Mouse (Mus musculus) stomach, embryonic 15.5 days (tissue): ENCODE data around the gene Spa17. TPM values are rescaled to one million over a fixed set of nuclear protein-coding genes. Genes with fewer than 3 reads are reported as not detected.
A peak's percentile ranks its signal among the peaks of the same experiment; 100 is the strongest.

Source experiments
- ATAC-seq: fragments of 200-750 bp; cut with Nextera tagmentation; 2 replicates; pipeline ENCODE4 v1.8.0; 2017; ENCODE audit warnings: low read depth, moderate number of reproducible peaks, moderate TSS enrichment; ENCODE audit not compliant: insufficient read depth, low FRiP score
- H3K27ac ChIP-seq: fragments of 300-500 bp; sonication (generic); 2 replicates; pipeline ENCODE4 v1.5.1; 2015; ENCODE audit warnings: mild to moderate bottlenecking, inconsistent platforms
- H3K27me3 ChIP-seq: fragments of 300-500 bp; sonication (generic); replicated peaks from 2 replicates; pipeline ENCODE4 v1.6.1; 2015; ENCODE audit warnings: inconsistent platforms
- H3K36me3 ChIP-seq: fragments of 300-500 bp; sonication (generic); 2 replicates; pipeline ENCODE4 v1.6.1; 2015; ENCODE audit warnings: inconsistent platforms
- H3K4me1 ChIP-seq: fragments of 300-500 bp; sonication (generic); 2 replicates; pipeline ENCODE4 v1.6.1; 2015; ENCODE audit warnings: inconsistent platforms
- H3K4me2 ChIP-seq: fragments of 300-500 bp; sonication (generic); 2 replicates; pipeline ENCODE4 v1.6.1; 2015; ENCODE audit warnings: mild to moderate bottlenecking, inconsistent platforms
- H3K4me3 ChIP-seq: fragments of 300-500 bp; sonication (generic); replicated peaks from 2 replicates; pipeline ENCODE4 v1.5.1; 2015; ENCODE audit warnings: inconsistent platforms
- H3K9ac ChIP-seq: fragments of 300-500 bp; sonication (generic); 2 replicates; pipeline ENCODE4 v1.6.1; 2015; ENCODE audit warnings: inconsistent platforms
- H3K9me3 ChIP-seq: fragments of 300-500 bp; sonication (generic); 2 replicates; pipeline ENCODE4 v1.6.1; 2016; ENCODE audit warnings: inconsistent platforms
- WGBS: fragments of 180-500 bp; shearing (Covaris S2); methylation state at CpG from one replicate; pipeline ENCODE4 v1.1.7; 2015; 5-methylcytosine and 5-hydroxymethylcytosine counted together
- polyA plus RNA-seq: library from polyadenylated mRNA; unstranded; fragments of >200 nt; fragmentation: Nextera tagmentation; extraction: Ambion mirVana; gene quantifications from 2 replicates; pipeline ENCODE4 v1.2.1, GENCODE M21; 2015

Gene Spa17
- polyA plus RNA-seq, 1 experiment from 2014 or later: 4.1 TPM

DNA sequence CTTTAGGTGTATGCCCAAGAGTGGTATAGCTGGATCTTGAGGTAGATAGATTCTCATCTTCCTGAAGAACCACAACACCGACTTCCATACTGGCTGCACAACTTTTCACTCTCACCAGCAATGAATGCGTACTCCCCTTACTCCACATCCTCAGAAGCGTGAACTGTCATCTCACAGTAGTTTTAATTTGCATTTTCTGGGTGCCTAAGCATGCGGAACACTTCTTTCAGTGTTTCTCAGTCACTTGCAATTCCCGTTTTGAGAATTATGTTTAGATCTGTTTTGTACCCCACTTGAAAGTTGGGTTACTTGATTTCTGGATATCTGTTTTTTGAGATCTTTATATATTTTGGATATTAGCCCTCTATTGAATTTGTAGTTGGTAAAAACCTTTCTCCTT, 29.9 kb downstream of the Spa17 start:
- no peak overlapping the region for H3K4me2 ChIP-seq
- no peaks in the 10 kb centered on the region for H3K36me3 ChIP-seq
- no peak overlapping the region for H3K9ac ChIP-seq
- no peaks in the 10 kb centered on the region for H3K4me1 ChIP-seq
- WGBS: 89% methylated on average over 5 of the region's 5 CpGs
- no peaks in the 10 kb centered on the region for H3K27me3 ChIP-seq
- H3K9me3 ChIP-seq: no peaks in the 10 kb centered on the region
- no peak for ATAC-seq
- no peak overlapping the region for H3K4me3 ChIP-seq
- no peak overlapping the region for H3K27ac ChIP-seq

DNA sequence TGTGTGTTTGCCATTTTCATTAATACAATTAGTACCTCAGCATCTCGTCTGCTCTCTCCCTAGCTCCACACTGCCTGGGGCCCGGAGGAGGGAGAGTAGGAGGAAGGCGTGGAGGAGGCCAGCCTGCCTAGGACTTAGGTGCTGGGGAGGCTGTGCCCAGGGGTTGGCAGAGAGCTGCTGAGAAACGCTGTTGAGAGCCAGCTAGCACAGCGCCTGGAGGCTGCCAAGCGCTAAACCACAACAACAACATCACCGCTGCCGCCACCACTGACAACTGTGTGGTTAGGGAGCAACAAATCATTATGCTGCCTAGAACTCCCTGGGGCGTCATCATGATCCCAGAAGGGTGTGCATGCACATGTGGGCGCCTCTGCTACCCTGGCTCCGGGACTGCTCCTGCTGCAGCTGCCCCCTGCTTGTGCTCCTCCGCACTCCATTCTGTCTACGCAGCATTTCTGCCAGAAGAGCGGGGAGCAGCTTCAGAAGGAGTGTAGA, 37.0 kb downstream of the Spa17 start:
- WGBS: 34% methylated on average over 14 of the region's 14 CpGs
- no peak overlapping the region for H3K9ac ChIP-seq
- H3K4me1 ChIP-seq: no peaks in the 10 kb centered on the region
- H3K4me3 ChIP-seq: no peak overlapping the region
- H3K27me3 ChIP-seq: no peaks in the 10 kb centered on the region
- no peak overlapping the region for H3K27ac ChIP-seq
- ATAC-seq: no peak
- no peaks in the 10 kb centered on the region for H3K36me3 ChIP-seq
- H3K9me3 ChIP-seq: no peaks in the 10 kb centered on the region
- H3K4me2 ChIP-seq: no peak overlapping the region

DNA sequence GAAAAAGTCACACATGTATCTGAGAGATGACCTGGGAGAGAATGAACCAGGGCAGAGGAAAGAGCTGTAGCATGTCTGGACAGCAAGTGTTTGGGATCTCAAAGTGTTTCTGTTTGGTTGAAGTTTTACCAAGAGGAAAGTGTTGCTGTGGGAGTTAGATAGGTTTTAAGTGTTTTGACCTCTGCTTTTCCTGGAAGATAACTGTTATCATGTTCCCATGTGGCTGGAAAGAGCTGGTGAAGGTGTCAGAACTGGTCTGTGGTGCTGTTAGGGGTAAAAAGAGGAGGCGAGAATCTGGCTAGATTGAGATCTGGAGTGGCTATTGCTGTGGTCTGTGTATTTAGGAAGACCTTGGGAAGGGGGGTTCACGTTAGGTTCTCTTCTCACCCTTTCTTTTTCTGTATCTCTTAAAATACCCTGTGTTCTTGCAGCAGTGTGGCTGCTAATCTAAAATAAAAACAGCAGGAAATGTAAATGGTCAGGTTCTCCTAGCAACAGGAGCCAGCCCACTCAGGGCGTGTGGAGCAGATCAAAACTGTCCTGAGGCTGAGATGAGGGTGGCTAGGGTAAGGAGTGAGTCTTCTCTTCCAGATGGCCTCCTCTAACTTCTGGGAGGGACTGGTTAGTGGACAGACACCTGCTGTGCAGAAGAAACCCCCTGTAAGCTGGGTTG, 41.2 kb downstream of the Spa17 start:
- Histone ChIP-seq H3K36me3 (no peaks in the 10 kb centered on the region), H3K4me1 (peaks cover 8% of the 10 kb centered on the region; the same call in 1 of the 2 replicates), H3K27ac (no peak overlapping the region), H3K9ac (no peak overlapping the region), H3K27me3 (no peaks in the 10 kb centered on the region), H3K4me3 (no peak overlapping the region), H3K9me3 (no peaks in the 10 kb centered on the region), H3K4me2 (no peak overlapping the region)
- 52% methylated on average over 3 of the region's 3 CpGs for WGBS
- ATAC-seq: no peak

DNA sequence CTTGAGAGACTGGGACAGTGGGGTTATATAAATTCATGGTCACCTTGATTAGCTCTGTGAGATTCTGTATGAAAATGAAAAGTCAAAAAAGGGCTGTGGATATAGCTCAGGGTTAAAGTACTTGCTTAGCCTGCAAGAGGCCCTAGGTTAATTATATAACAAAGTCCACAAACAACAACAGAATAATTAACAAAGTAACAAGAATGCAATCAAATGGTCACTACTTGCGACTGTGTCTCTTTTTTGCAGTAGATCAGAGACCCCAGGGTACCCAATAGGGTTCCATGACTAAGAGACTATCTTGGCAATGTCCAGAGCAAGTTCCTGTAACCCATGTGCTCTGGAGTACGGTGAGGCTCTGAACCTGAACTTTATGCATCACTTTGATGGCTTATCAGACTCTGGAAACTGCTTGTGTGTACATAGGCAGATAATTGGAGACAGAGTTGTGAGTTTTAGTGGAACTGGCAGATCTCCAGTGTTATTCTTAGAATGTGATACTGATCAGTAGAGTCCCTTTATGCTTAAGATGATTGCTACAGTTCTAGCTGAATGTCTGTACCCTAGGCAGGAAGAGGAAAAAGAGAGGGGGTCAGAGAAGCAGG, 44.2 kb downstream of the Spa17 start:
- no peak overlapping the region for H3K4me2 ChIP-seq
- H3K27ac ChIP-seq: no peak overlapping the region
- 67% methylated on average over 2 of the region's 2 CpGs for WGBS
- no peaks in the 10 kb centered on the region for H3K27me3 ChIP-seq
- H3K4me3 ChIP-seq: no peak overlapping the region
- no peaks in the 10 kb centered on the region for H3K36me3 ChIP-seq
- H3K4me1 ChIP-seq: peaks cover 8% of the 10 kb centered on the region; the same call in 1 of the 2 replicates
- H3K9me3 ChIP-seq: no peaks in the 10 kb centered on the region
- no peak overlapping the region for H3K9ac ChIP-seq
- ATAC-seq: 0 out of 2 replicates have a peak, but pooled peaks have one; percentile 17

DNA sequence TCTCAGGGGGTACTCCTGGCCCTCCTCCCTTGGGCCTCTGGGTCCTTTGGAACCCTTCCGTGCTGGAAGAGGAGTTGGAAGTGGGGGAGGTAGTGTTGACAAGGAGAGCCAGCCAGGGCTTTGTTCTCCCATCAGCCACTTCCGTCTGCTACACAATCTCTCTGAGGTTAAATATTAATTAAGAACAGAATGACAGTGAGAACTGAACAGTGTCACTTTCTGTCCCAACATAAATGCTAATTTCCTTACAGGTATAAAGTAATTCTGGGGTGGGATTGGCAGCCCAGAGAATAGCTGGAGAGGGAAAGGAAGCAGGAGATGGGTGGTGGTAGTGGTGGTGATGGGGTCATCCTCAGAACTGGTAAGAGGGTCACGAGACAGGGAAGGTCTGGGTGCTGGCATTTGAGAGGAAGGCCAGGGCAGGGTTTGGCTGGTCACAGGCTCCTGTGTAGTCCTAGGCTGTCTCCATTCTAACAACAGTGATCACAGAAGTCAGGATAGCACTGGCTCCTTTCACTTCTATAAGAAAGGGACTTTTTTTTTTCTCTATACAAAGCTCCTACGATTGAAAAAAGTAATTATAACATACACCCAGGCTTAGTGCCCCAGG, 44.8 kb downstream of the Spa17 start:
- no peaks in the 10 kb centered on the region for H3K9me3 ChIP-seq
- no peak overlapping the region for H3K9ac ChIP-seq
- WGBS: 38% methylated on average over 4 of the region's 4 CpGs
- H3K4me3 ChIP-seq: no peak overlapping the region
- ATAC-seq: peak; percentile 24; the same call in 1 of the 2 replicates
- peaks cover 8% of the 10 kb centered on the region; the same call in 1 of the 2 replicates for H3K4me1 ChIP-seq
- H3K27me3 ChIP-seq: no peaks in the 10 kb centered on the region
- H3K4me2 ChIP-seq: peak overlapping the region; percentile 30
- no peak overlapping the region for H3K27ac ChIP-seq
- H3K36me3 ChIP-seq: no peaks in the 10 kb centered on the region

DNA sequence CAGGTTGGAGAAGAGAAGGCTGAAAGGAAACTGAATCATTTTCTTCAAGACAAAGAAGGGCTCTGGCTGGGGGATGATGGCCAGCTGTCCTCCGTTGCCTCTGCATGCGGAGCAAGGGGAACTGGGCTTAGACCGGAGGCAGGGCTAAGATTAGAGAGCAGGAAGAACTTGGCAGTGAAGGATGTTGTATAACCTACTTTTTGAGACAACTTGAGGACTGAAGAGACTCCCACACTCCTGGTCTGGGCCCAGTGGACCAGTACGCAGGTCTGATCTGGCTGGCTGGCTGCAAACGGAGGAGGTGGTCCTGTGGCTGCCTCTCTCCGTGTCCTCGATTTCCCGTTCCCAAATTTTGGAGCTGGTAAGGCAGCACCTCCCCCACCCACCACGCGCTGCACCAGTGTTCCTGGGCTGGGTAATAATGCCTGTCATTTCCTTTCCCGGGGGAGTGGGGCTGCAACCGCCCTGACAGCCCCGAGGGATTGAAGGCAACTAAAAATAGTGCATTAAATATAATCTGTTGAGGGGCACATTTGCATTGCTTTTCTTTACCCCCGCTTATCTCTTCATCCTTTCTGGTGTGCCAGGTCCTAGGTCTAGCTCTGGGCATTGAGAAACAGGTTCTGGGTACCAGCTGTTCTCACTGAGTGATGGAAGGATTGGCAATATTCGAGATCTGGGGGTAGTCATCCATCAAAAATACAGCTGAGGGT, 45.5 kb downstream of the Spa17 start:
- Histone ChIP-seq H3K4me3 (no peak overlapping the region), H3K27ac (no peak overlapping the region), H3K36me3 (no peaks in the 10 kb centered on the region), H3K4me2 (peak overlapping the region; percentile 30), H3K4me1 (peaks cover 8% of the 10 kb centered on the region; the same call in 1 of the 2 replicates), H3K9ac (no peak overlapping the region), H3K27me3 (no peaks in the 10 kb centered on the region), H3K9me3 (no peaks in the 10 kb centered on the region)
- peak; percentile 32; the same call in 1 of the 2 replicates for ATAC-seq
- 26% methylated on average over 15 of the region's 15 CpGs for WGBS

DNA sequence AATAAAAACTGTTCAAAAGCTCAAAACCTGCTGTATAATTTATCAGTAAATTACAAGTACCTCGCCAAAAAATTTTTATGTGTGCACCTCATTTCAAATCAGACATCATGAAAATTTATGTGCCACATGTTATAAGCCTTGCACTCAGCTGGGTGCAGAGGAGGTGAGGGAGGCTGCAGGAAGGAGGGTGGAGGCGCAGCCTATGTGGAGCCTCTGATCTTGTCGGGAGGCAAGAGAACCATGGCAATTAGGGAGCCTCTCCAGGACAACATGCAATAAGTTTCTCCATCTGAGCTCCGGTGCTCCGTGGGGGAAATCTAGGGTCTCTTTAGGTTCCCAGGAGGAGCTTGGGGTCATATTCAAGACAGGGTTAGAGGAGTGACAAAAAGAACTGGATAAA, 46.1 kb downstream of the Spa17 start:
- Histone ChIP-seq H3K27me3 (no peaks in the 10 kb centered on the region), H3K27ac (no peak overlapping the region), H3K36me3 (no peaks in the 10 kb centered on the region), H3K4me2 (peak overlapping the region; percentile 30), H3K9me3 (no peaks in the 10 kb centered on the region), H3K4me1 (peaks cover 8% of the 10 kb centered on the region; the same call in 1 of the 2 replicates), H3K4me3 (no peak overlapping the region), H3K9ac (no peak overlapping the region)
- 49% methylated on average over 5 of the region's 5 CpGs for WGBS
- no peak for ATAC-seq

DNA sequence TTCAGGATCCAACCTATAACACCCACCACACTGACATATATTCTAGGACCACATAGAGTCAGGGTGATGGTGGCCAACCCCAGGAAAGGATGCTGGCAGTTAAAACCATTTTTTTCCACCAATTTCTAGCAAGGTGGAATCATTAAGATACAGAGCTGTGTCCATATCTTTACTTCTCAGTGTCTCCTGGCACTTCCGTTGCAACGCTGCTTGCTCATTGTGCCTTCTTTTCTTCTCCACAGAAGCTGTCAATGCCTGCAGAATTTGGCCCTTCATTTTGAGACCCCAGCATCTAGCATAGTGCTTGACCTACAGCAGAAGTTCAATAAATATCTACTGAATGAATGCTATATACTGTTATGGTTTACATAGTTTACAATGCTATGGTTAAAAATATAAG, 46.5 kb downstream of the Spa17 start:
- no peak for ATAC-seq
- H3K36me3 ChIP-seq: no peaks in the 10 kb centered on the region
- H3K27ac ChIP-seq: no peak overlapping the region
- no peak overlapping the region for H3K9ac ChIP-seq
- peaks cover 8% of the 10 kb centered on the region; the same call in 1 of the 2 replicates for H3K4me1 ChIP-seq
- H3K4me3 ChIP-seq: no peak overlapping the region
- no peaks in the 10 kb centered on the region for H3K27me3 ChIP-seq
- WGBS: 76% methylated on average over 2 of the region's 2 CpGs
- H3K9me3 ChIP-seq: no peaks in the 10 kb centered on the region
- H3K4me2 ChIP-seq: no peak overlapping the region

DNA sequence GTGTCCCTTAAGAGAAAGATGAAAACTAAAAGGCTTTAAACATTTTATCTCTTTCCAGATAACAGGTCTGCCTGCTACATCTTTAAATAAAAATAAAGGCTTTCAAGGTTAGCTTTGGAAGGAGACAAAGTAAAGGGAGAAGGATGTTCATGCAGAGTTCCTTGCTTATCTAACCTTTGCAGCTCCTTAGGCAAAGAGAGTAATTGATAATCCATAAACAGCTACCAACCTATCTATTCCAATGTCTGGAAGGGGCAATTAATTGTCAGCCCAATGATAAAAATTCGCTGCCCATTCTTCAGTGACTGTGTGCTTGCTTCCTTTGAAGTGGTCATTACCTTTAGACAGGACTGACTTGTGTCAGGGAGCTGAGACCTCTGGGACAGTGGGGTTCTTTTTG, 49.7 kb downstream of the Spa17 start:
- no peak for ATAC-seq
- Histone ChIP-seq H3K4me3 (no peak overlapping the region), H3K27me3 (no peaks in the 10 kb centered on the region), H3K36me3 (no peaks in the 10 kb centered on the region), H3K9ac (no peak overlapping the region), H3K4me2 (no peak overlapping the region), H3K4me1 (peaks cover 8% of the 10 kb centered on the region; the same call in 1 of the 2 replicates), H3K27ac (no peak overlapping the region), H3K9me3 (no peaks in the 10 kb centered on the region)
- WGBS: 49% methylated on average over 1 of the region's 1 CpGs

DNA sequence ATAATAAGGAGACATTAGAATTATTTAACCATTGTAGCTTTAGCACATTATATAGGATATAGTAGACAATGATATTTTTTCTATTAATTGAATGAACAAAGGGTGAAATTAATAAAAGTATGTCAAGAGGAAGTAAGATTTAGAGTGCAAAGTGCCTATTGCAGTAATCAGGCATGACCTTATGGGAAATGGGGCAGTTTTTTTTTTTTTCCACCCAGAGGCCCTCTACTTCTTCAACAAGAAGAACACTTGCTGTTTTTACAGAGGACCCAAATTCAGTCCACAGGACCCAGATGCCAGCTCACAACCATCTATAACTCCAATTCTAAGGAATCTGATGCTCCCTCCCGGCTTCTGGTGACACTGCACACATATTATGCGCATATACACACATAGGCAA, 52.9 kb downstream of the Spa17 start:
- Histone ChIP-seq H3K4me1 (no peaks in the 10 kb centered on the region), H3K36me3 (no peaks in the 10 kb centered on the region), H3K27ac (no peak overlapping the region), H3K4me3 (no peak overlapping the region), H3K9me3 (no peaks in the 10 kb centered on the region), H3K27me3 (no peaks in the 10 kb centered on the region), H3K4me2 (no peak overlapping the region), H3K9ac (no peak overlapping the region)
- 85% methylated on average over 2 of the region's 2 CpGs for WGBS
- ATAC-seq: no peak

DNA sequence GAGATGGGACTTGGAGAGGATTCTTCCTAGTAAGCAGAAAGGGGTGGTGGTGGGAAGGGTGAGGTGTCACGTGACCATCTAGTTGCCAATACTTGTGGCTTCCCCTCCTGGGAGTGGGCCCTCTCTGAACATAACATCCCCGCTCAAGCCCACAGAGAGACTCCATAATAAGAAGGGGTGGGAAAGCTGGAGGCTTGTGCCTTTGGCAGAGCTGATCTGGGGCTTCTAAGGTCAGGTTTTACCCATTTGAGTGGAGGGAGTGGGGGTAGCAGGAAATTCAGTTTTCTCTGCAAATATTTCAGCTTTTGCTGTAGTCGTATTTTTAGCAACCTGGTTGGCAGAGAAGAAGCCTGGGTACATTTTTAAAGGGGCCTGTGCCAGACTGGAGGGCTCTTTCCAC, 57.2 kb downstream of the Spa17 start:
- H3K27me3 ChIP-seq: peaks cover 16% of the 10 kb centered on the region
- H3K4me2 ChIP-seq: no peak overlapping the region
- no peak for ATAC-seq
- H3K4me3 ChIP-seq: no peak overlapping the region
- H3K9ac ChIP-seq: no peak overlapping the region
- H3K9me3 ChIP-seq: no peaks in the 10 kb centered on the region
- peaks cover 9% of the 10 kb centered on the region for H3K4me1 ChIP-seq
- H3K27ac ChIP-seq: no peak overlapping the region
- WGBS: 67% methylated on average over 3 of the region's 3 CpGs
- H3K36me3 ChIP-seq: no peaks in the 10 kb centered on the region
